Mouse (Mus musculus) midbrain, embryonic 14.5 days (tissue): ENCODE data around the gene Dglucy. TPM values are rescaled to one million over a fixed set of nuclear protein-coding genes. Genes with fewer than 3 reads are reported as not detected.

Source experiments
- ATAC-seq: fragments of 200-750 bp; cut with Nextera tagmentation; 2 replicates; pipeline ENCODE4 v1.8.0; 2017; ENCODE audit warnings: moderate number of reproducible peaks, moderate library complexity; ENCODE audit not compliant: low FRiP score, low TSS enrichment
- DNase-seq: peaks from one replicate; pipeline ENCODE4 v3.0.0-alpha.2; 2015
- H3K27ac ChIP-seq: fragments of 300-500 bp; sonication (generic); replicated peaks from 2 replicates; pipeline ENCODE4 v1.5.1; 2014; ENCODE audit warnings: mild to moderate bottlenecking, low read depth, low read length, moderate library complexity
- H3K27me3 ChIP-seq: fragments of 300-500 bp; sonication (generic); 2 replicates; pipeline ENCODE4 v1.6.1; 2014; ENCODE audit warnings: low read length, control low read depth, mixed read lengths; ENCODE audit not compliant: control insufficient read depth, insufficient read depth
- H3K36me3 ChIP-seq: fragments of 300-500 bp; sonication (generic); 2 replicates; pipeline ENCODE4 v1.6.1; 2014; ENCODE audit warnings: low read length, control low read depth; ENCODE audit not compliant: control insufficient read depth, insufficient read depth
- H3K4me1 ChIP-seq: fragments of 300-500 bp; sonication (generic); 2 replicates; pipeline ENCODE4 v1.6.1; 2014; ENCODE audit warnings: mild to moderate bottlenecking, antibody characterized with exemption, low read length, control low read depth; ENCODE audit not compliant: control insufficient read depth, insufficient read depth
- H3K4me2 ChIP-seq: fragments of 300-500 bp; sonication (generic); 2 replicates; pipeline ENCODE4 v1.6.1; 2014; ENCODE audit warnings: mild to moderate bottlenecking, low read length, moderate library complexity
- H3K4me3 ChIP-seq: fragments of 300-500 bp; sonication (generic); replicated peaks from 2 replicates; pipeline ENCODE4 v1.5.1; 2014; ENCODE audit warnings: low read depth, low read length
- H3K9ac ChIP-seq: fragments of 300-500 bp; sonication (generic); replicated peaks from 2 replicates; pipeline ENCODE4 v1.6.1; 2014; ENCODE audit warnings: mild to moderate bottlenecking, low read length, moderate library complexity
- H3K9me3 ChIP-seq: fragments of 300-500 bp; sonication (generic); 2 replicates; pipeline ENCODE4 v1.6.1; 2016; ENCODE audit warnings: low read length, control low read depth, mixed read lengths; ENCODE audit not compliant: control insufficient read depth
- WGBS: fragments of 180-500 bp; shearing (Covaris S2); extraction: QIAGEN DNeasy Blood & Tissue Kit; methylation state at CpG from one replicate; pipeline ENCODE4 v1.1.7; 2014; 5-methylcytosine and 5-hydroxymethylcytosine counted together
- polyA plus RNA-seq: library from polyadenylated mRNA; unstranded; fragments of >200 nt; fragmentation: Nextera tagmentation; extraction: Ambion mirVana; gene quantifications from 2 replicates; pipeline ENCODE4 v1.2.1, GENCODE M21; 2014

Gene Dglucy
- polyA plus RNA-seq, 1 experiment from 2014 or later, result 1.7 TPM

- Histone ChIP-seq H3K27me3 (no peaks in the 10 kb centered on the region), H3K4me1 (no peaks in the 10 kb centered on the region), H3K9ac (no peak overlapping the region), H3K36me3 (no peaks in the 10 kb centered on the region), H3K4me3 (no peak overlapping the region), H3K27ac (no peak overlapping the region), H3K9me3 (no peaks in the 10 kb centered on the region), H3K4me2 (no peak overlapping the region)
- ATAC-seq (peak; percentile 64), DNase-seq (peak; percentile 93)
- 17% methylated on average over 3 of the region's 3 CpGs for WGBS
Observed at GRCm38 (mm10) chr12:100841211-100841792, 62.4 kb downstream of the Dglucy start.

- Histone ChIP-seq H3K9ac (no peak overlapping the region), H3K36me3 (no peaks in the 10 kb centered on the region), H3K9me3 (no peaks in the 10 kb centered on the region), H3K4me1 (no peaks in the 10 kb centered on the region), H3K27ac (no peak overlapping the region), H3K4me2 (no peak overlapping the region), H3K4me3 (no peak overlapping the region), H3K27me3 (no peaks in the 10 kb centered on the region)
- DNase-seq, result no peak
- 79% methylated on average over 4 of the region's 4 CpGs for WGBS
- no peak for ATAC-seq
Observed at GRCm38 (mm10) chr12:100843171-100843570, 64.3 kb downstream of the Dglucy start.

GRCm38 (mm10) chr12:100844546-100844945, 65.7 kb downstream of the Dglucy start:
- Histone ChIP-seq H3K9ac (no peak overlapping the region), H3K9me3 (no peaks in the 10 kb centered on the region), H3K27ac (no peak overlapping the region), H3K4me3 (no peak overlapping the region), H3K27me3 (no peaks in the 10 kb centered on the region), H3K4me1 (no peaks in the 10 kb centered on the region), H3K36me3 (no peaks in the 10 kb centered on the region), H3K4me2 (no peak overlapping the region)
- no peak for DNase-seq
- no peak for ATAC-seq
- 88% methylated on average over 7 of the region's 7 CpGs for WGBS

DNA sequence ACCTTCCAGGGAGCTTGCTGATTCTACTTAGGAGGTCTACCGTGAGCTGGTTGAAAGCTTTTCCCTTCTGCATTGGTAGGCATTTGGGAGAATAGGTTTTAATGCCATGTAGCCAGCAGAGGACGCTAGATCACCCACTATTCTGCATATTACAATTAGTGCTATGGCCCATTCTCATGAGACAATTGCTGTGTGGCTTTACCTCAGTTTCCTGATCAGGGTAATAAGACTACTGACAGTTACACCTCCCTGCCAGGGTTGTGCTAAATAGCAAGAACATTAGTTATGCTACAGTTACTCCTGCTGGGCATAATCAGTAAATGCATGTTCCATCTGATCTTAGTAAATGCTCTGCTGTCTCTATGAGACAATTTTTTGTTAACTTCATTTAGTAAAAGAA, 67.0 kb downstream of the Dglucy start:
- DNase-seq, result no peak
- Histone ChIP-seq H3K4me1 (no peaks in the 10 kb centered on the region), H3K4me3 (no peak overlapping the region), H3K4me2 (no peak overlapping the region), H3K27ac (no peak overlapping the region), H3K9me3 (no peaks in the 10 kb centered on the region), H3K36me3 (no peaks in the 10 kb centered on the region), H3K9ac (no peak overlapping the region), H3K27me3 (no peaks in the 10 kb centered on the region)
- ATAC-seq, result no peak
- WGBS, result 30% methylated on average over 2 of the region's 2 CpGs

DNA sequence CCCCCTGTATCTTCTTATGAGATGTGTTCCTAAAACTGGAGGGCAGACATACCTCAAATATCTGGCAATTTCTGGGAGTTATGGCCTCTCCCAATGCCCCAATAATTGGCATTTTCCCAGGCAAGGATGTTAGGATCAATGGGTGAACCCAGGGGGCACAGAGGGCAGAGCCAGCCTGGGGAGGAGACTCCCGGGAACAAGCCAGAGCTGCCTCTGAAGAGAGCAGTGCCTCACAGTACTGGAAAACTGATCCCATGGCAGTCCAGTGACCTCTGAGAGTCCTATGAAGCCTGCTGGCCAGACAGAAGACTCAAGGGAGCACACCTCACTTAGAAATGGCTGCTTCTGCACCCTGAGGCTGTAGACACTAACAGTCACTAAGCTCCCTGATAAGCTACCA, 67.7 kb downstream of the Dglucy start:
- 44% methylated on average over 1 of the region's 1 CpGs for WGBS
- H3K4me3 ChIP-seq, result no peak overlapping the region
- H3K36me3 ChIP-seq, result no peaks in the 10 kb centered on the region
- DNase-seq (no peak), ATAC-seq (no peak)
- H3K4me1 ChIP-seq, result no peaks in the 10 kb centered on the region
- no peaks in the 10 kb centered on the region for H3K27me3 ChIP-seq
- H3K9me3 ChIP-seq, result no peaks in the 10 kb centered on the region
- H3K4me2 ChIP-seq, result no peak overlapping the region
- no peak overlapping the region for H3K9ac ChIP-seq
- no peak overlapping the region for H3K27ac ChIP-seq

GRCm38 (mm10) chr12:100847437-100848080, 68.7 kb downstream of the Dglucy start:
- Histone ChIP-seq H3K9ac (no peak overlapping the region), H3K9me3 (no peaks in the 10 kb centered on the region), H3K4me2 (no peak overlapping the region), H3K36me3 (no peaks in the 10 kb centered on the region), H3K27ac (no peak overlapping the region), H3K27me3 (no peaks in the 10 kb centered on the region), H3K4me1 (no peaks in the 10 kb centered on the region), H3K4me3 (no peak overlapping the region)
- peak; percentile 27 for DNase-seq
- no peak for ATAC-seq
- 62% methylated on average over 11 of the region's 11 CpGs for WGBS

DNA sequence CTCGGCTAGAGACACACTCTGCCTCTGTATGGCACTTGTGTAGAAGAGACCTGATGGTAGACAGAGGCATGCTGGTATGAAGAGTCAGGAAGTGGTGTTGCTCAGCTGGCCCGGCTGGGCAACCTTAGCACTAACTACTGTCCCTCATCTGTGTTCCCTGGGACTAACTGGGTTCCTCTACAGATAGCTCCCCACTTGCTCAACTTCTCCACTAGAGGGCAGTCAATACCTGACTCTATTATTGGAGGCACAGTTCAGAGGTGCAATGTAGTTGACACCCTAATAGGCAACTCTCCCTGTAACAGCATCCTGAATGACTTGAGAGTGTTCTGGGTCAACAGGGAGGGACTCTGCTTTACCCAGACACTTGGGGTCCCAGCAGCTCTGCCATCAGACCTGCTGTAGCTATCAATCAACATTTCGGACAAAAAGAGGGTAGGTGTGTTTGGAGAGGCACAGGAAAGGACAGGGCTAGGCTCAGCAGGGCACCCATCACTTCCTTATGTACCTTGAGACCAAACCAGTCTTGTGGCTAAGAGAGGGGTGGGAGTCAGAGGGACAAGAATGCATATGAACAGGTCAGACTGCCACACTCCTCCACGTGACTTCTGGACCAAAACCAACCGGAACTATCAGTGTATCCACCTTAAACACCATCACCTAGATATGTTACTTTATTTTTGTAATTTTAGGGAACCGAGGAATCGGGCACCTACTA, 70.7 kb downstream of the Dglucy start:
- Histone ChIP-seq H3K4me2 (no peak overlapping the region), H3K27me3 (no peaks in the 10 kb centered on the region), H3K9ac (no peak overlapping the region), H3K27ac (no peak overlapping the region), H3K4me1 (no peaks in the 10 kb centered on the region), H3K4me3 (no peak overlapping the region), H3K36me3 (no peaks in the 10 kb centered on the region), H3K9me3 (no peaks in the 10 kb centered on the region)
- DNase-seq, result peak; percentile 87
- WGBS, result 77% methylated on average over 7 of the region's 7 CpGs
- peak; percentile 62; the same call in 1 of the 2 replicates for ATAC-seq

GRCm38 (mm10) chr12:100852370-100852769, 73.5 kb downstream of the Dglucy start:
- ATAC-seq, result no peak
- H3K4me3 ChIP-seq, result no peak overlapping the region
- H3K4me1 ChIP-seq, result no peaks in the 10 kb centered on the region
- no peak for DNase-seq
- H3K4me2 ChIP-seq, result no peak overlapping the region
- H3K27me3 ChIP-seq, result no peaks in the 10 kb centered on the region
- no peaks in the 10 kb centered on the region for H3K9me3 ChIP-seq
- H3K36me3 ChIP-seq, result no peaks in the 10 kb centered on the region
- WGBS, result 81% methylated on average over 3 of the region's 3 CpGs
- no peak overlapping the region for H3K27ac ChIP-seq
- no peak overlapping the region for H3K9ac ChIP-seq

DNA sequence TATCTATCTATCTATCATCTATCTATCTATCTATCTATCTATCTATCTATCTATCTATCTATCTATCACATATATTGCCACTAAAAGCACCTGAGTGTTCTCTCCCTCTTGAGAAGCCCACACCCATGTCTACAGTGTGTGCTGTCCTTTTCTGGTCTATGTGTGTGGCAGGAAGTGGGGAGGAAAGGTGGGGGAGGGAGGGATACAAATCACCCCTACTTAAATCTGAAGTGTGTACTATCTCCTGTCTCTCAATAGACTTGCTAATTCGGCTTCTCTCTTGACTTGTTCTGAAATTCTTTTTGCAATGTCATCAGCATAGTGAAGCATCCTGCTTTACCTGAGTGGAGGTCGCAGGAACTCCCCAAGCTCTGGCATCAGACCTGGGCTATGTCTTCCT, 77.5 kb downstream of the Dglucy start:
- Histone ChIP-seq H3K9ac (no peak overlapping the region), H3K9me3 (no peaks in the 10 kb centered on the region), H3K4me2 (no peak overlapping the region), H3K36me3 (no peaks in the 10 kb centered on the region), H3K4me3 (no peak overlapping the region), H3K4me1 (no peaks in the 10 kb centered on the region), H3K27ac (no peak overlapping the region), H3K27me3 (no peaks in the 10 kb centered on the region)
- no peak for DNase-seq
- 90% methylated on average over 2 of the region's 2 CpGs for WGBS
- ATAC-seq, result no peak
